Mouse (Mus musculus) gastrocnemius, adult 2 months (tissue): ENCODE measurements at regions not wholly inside any gene's neighbourhood (a gene's known extent, or its start where the extent isn't known, plus 50 kb on each side); places are given as distances from the start of the nearest gene placed in this dataset.
A peak's percentile ranks its signal among the peaks of the same experiment; 100 is the strongest.

Experiments used
- DNase-seq: peaks from one replicate; pipeline ENCODE4 v3.0.0; 2022
- H3K27ac ChIP-seq: fragments of 200-600 bp; 2 replicates; pipeline ENCODE4 v1.8.1; 2022; ENCODE audit warnings: mild to moderate bottlenecking
- H3K4me3 ChIP-seq: fragments of 200-600 bp; 2 replicates; pipeline ENCODE4 v1.8.1; 2022; ENCODE audit warnings: mild to moderate bottlenecking, moderate library complexity
- CTCF ChIP-seq: fragments of 200-600 bp; IDR thresholded peaks from 2 replicates; pipeline ENCODE4 v1.8.1; 2022; ENCODE audit warnings: antibody characterized with exemption, mild to moderate bottlenecking, moderate library complexity
- intact Hi-C: fragments of 180-260 bp; cut with DNase I; formaldehyde crosslinking; loops from one replicate; pipeline ENCODE4 v1.15.1; 2025

DNA sequence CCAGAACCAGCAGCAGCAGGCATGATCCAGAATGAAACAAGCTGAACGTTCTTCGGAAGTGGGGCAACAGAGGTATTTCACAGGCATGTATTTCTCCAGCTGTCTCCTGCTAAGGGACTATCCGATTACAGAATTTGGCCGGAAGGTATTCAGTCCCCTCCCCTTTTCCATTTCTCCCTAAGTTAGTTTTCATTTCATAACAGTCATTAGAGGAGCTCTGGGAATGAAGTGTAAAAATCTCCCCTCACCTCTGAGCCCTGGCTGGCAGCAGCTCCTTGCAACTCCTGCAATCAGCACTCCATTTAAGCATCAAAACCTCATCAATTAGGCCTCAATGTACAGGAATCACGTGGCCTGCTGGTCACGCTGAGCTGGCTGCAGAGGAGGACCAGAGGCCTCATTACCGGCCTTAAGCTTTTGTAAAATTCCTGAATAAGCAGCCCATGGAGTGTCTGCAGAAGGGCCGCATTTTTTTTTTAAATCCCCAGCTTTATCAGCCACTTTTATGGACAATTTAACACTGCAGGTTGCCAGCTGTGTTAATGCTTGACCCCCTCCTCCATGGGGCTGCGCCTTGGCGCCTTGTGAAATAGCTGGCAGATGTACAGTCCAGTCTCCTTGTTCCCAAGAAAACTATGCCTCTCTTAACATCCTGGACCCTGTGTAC is 456.1 kb upstream of the Kirrel3 start:
- Histone ChIP-seq H3K4me3 (peak overlapping the region; percentile 40), H3K27ac (no peak overlapping the region)
- peak; percentile 18 for DNase-seq
- intact Hi-C loops: no loop called here
- no peak for TF ChIP-seq CTCF

DNA sequence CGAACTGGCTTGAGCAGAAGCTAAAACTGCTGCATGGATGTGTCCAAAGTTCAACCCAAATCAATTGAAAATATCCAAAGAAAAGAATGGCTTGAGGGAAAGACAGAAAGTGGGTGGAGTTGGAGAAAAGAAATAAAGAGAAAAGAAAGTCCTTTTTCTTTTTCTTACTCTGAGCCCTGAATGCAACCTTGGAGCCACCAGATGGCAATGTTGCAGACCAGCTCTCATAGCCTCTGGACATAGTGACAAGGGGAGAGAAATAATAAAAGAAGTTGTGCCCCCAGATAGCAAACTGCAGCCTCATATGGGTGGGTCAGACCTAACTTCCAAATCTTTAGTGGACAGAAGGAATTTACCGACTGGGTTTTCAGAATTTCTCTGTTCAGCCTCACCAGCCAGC is 431.3 kb upstream of the Kirrel3 start:
- DNase-seq: no peak
- Histone ChIP-seq H3K27ac (no peak overlapping the region), H3K4me3 (no peak overlapping the region)
- intact Hi-C loops: no loop called here
- peak; percentile 41 for TF ChIP-seq CTCF
